Mouse (Mus musculus) heart, embryonic 14.5 days (tissue): ENCODE results near the gene N4bp2. TPM values are rescaled to one million over a fixed set of nuclear protein-coding genes. Genes with fewer than 3 reads are reported as not detected.

Source experiments
- ATAC-seq: fragments of 200-750 bp; cut with Nextera tagmentation; 2 replicates; pipeline ENCODE4 v1.8.0; 2017; ENCODE audit warnings: low read depth, moderate TSS enrichment; ENCODE audit not compliant: insufficient number of reproducible peaks, insufficient read depth, low FRiP score
- H3K27ac ChIP-seq, 2 experiments: fragments of 200-500 bp in 1 of 2; fragments of 300-500 bp in 1 of 2; sonication (generic) in 1 of 2; replicated peaks in 1 of 2; 2 replicates each; pipeline ENCODE4 v1.5.1; 2012 to 2014; ENCODE audit warnings: low read depth in 2 of 2, low read length in 2 of 2, control low read depth in 1 of 2, mild to moderate bottlenecking in 1 of 2, mixed read lengths in 1 of 2; ENCODE audit not compliant: control insufficient read depth in 1 of 2, insufficient read depth in 1 of 2
- H3K27me3 ChIP-seq: fragments of 300-500 bp; sonication (generic); 2 replicates; pipeline ENCODE4 v1.6.1; 2014; ENCODE audit warnings: mild to moderate bottlenecking, low read length, control low read depth; ENCODE audit not compliant: control insufficient read depth, insufficient read depth
- H3K36me3 ChIP-seq: fragments of 300-500 bp; sonication (generic); 2 replicates; pipeline ENCODE4 v1.6.1; 2014; ENCODE audit warnings: mild to moderate bottlenecking, control low read depth, low read length, mixed read lengths; ENCODE audit not compliant: control insufficient read depth, insufficient read depth
- H3K4me1 ChIP-seq, 2 experiments: fragments of 200-500 bp in 1 of 2; fragments of 300-500 bp in 1 of 2; sonication (generic) in 1 of 2; 2 replicates each; pipeline ENCODE4 v1.6.1; 2012 to 2014; ENCODE audit warnings: low read length in 2 of 2, control low read depth in 1 of 2, mixed read lengths in 1 of 2; ENCODE audit not compliant: control insufficient read depth in 2 of 2, insufficient read depth in 2 of 2
- H3K4me2 ChIP-seq: fragments of 300-500 bp; sonication (generic); 2 replicates; pipeline ENCODE4 v1.6.1; 2014; ENCODE audit warnings: mild to moderate bottlenecking, low read length
- H3K4me3 ChIP-seq, 2 experiments: fragments of 200-500 bp in 1 of 2; fragments of 300-500 bp in 1 of 2; sonication (generic) in 1 of 2; 2 replicates each; pipeline ENCODE4 v1.5.1; 2012 to 2014; ENCODE audit warnings: low read length in 2 of 2, mild to moderate bottlenecking in 2 of 2, control low read depth in 1 of 2, low read depth in 1 of 2, moderate library complexity in 1 of 2; ENCODE audit not compliant: control insufficient read depth in 1 of 2, insufficient read depth in 1 of 2
- H3K9ac ChIP-seq: fragments of 300-500 bp; sonication (generic); 2 replicates; pipeline ENCODE4 v1.6.1; 2014; ENCODE audit warnings: mild to moderate bottlenecking, low read length
- H3K9me3 ChIP-seq: fragments of 300-500 bp; sonication (generic); 2 replicates; pipeline ENCODE4 v1.6.1; 2016; ENCODE audit warnings: low read length, control low read depth; ENCODE audit not compliant: control insufficient read depth
- WGBS: fragments of 180-500 bp; shearing (Covaris S2); extraction: QIAGEN DNeasy Blood & Tissue Kit; methylation state at CpG from one replicate; pipeline ENCODE4 v1.1.7; 2014; 5-methylcytosine and 5-hydroxymethylcytosine counted together
- polyA plus RNA-seq: library from polyadenylated mRNA; unstranded; fragments of >200 nt; fragmentation: Nextera tagmentation; extraction: Ambion mirVana; gene quantifications from 2 replicates; pipeline ENCODE4 v1.2.1, GENCODE M21; 2014

The N4bp2 gene
- polyA plus RNA-seq, 1 experiment from 2014 or later = 28.1 TPM

GRCm38 (mm10) chr5:65873212-65873611 is 109.9 kb downstream of the N4bp2 start:
- no peak overlapping the region for H3K9ac ChIP-seq
- H3K27me3 ChIP-seq = no peaks in the 10 kb centered on the region
- H3K27ac ChIP-seq = no peak overlapping the region
- no peak overlapping the region for H3K4me2 ChIP-seq
- H3K36me3 ChIP-seq = no peaks in the 10 kb centered on the region
- no peak overlapping the region for H3K4me3 ChIP-seq
- WGBS = 59% methylated on average over 4 of the region's 4 CpGs
- H3K4me1 ChIP-seq = 0 out of 4 replicates have a peak, but pooled peaks cover 0 to 2% of the 10 kb centered on the region in 2 experiments
- H3K9me3 ChIP-seq = no peaks in the 10 kb centered on the region
- no peak for ATAC-seq

GRCm38 (mm10) chr5:65875269-65875668 is 111.9 kb downstream of the N4bp2 start:
- WGBS = 90% methylated on average over 7 of the region's 7 CpGs
- H3K27ac ChIP-seq = no peak overlapping the region
- ATAC-seq = no peak
- H3K9me3 ChIP-seq = no peaks in the 10 kb centered on the region
- H3K4me1 ChIP-seq = no peaks in the 10 kb centered on the region
- H3K4me3 ChIP-seq = no peak overlapping the region
- H3K4me2 ChIP-seq = no peak overlapping the region
- no peaks in the 10 kb centered on the region for H3K27me3 ChIP-seq
- H3K9ac ChIP-seq = no peak overlapping the region
- H3K36me3 ChIP-seq = no peaks in the 10 kb centered on the region

GRCm38 (mm10) chr5:65878367-65878766 is 115.0 kb downstream of the N4bp2 start:
- Histone ChIP-seq H3K4me1 (no peaks in the 10 kb centered on the region; a peak in 1 of 4 replicates), H3K36me3 (no peaks in the 10 kb centered on the region), H3K27me3 (no peaks in the 10 kb centered on the region), H3K9me3 (no peaks in the 10 kb centered on the region), H3K4me3 (no peak overlapping the region), H3K4me2 (no peak overlapping the region), H3K9ac (no peak overlapping the region), H3K27ac (no peak overlapping the region)
- 34% methylated on average over 3 of the region's 3 CpGs for WGBS
- no peak for ATAC-seq

Other genes starting within 250 kb of the N4bp2 start
- 133 and 144 TPM in 2 replicates for gene Smim14, start 226.3 kb upstream of the N4bp2 start, polyA plus RNA-seq
- 101 and 107 TPM in 2 replicates for gene Ube2k, start 226.3 kb upstream of the N4bp2 start, polyA plus RNA-seq
- 55.1 and 56.1 TPM in 2 replicates for gene Pds5a, start 65.2 kb upstream of the N4bp2 start, polyA plus RNA-seq
- gene Rhoh, start 97.7 kb downstream of the N4bp2 start, polyA plus RNA-seq = 0.74 and 0.77 TPM in 2 replicates
- gene Chrna9, start 171.4 kb downstream of the N4bp2 start, polyA plus RNA-seq = not detected in 2 replicates
- gene 9130230L23Rik, start 240.8 kb downstream of the N4bp2 start, polyA plus RNA-seq = 0.14 TPM in 1 of 2 replicates, not detected in the other